ENCODE assay signal across 8 mouse cellular contexts in the genomic region with DNA sequence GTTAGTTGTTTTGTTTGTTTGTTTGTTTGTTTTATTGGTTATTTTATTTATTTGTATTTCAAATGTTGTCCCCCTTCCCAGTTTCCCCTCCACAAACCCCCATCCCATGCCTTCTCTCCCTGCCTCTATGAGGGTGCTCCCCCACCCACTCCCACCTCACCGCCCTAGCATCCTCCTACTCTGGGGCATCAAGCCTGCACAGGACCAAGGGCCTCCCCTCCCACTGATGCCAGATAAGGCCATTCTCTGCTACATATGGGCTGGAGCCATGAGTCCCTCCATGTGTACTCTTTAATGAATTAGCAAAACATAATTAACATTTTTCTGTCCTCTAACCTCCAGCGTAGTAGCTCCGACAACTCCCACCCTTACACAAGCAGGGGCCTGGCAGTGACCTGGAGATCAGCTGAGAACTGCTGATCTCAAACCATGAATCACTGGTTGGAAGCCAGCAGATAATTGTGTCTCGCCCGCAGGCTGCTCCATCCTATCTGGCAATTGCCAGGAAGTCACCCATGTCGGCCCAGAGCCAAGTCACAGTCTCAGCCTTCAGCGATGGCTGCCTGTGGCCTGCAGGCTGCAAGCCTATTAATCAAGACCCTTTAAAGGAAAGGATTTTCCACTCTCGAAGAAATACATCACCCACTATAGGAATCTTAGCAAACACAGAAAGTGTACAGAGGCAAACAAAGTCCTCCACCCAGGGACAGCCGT.
DNase-seq lines count a peak whose midpoint lies in the region; ATAC-seq lines count a peak whose summit lies in the region.

No protein-coding gene starts in this region.

- H3K9ac ChIP-seq in hindbrain, embryonic 14.5 days, result no peak overlapping the region
- no peak overlapping the region for H3K9ac ChIP-seq in hindbrain, embryonic 11.5 days (ENCODE audit: low read depth, low read length)
- no peak overlapping the region for H3K9ac ChIP-seq in intestine, embryonic 16.5 days (ENCODE audit: low read depth, low read length)

- peaks cover 8% of the 10 kb centered on the region for H3K4me1 ChIP-seq in hindbrain, embryonic 14.5 days (replicated peaks; ENCODE audit: control insufficient read depth, insufficient read depth, low read length)
- no peaks in the 10 kb centered on the region for H3K4me1 ChIP-seq in hindbrain, embryonic 11.5 days (replicated peaks; ENCODE audit: control insufficient read depth, insufficient read depth, low read length)
- H3K4me1 ChIP-seq in intestine, embryonic 16.5 days (ENCODE audit: control insufficient read depth, insufficient read depth, low read length), result peaks cover 5% of the 10 kb centered on the region

- no peaks in the 10 kb centered on the region for H3K9me3 ChIP-seq in hindbrain, embryonic 14.5 days (ENCODE audit: control insufficient read depth, low read length)
- H3K9me3 ChIP-seq in hindbrain, embryonic 11.5 days (ENCODE audit: control insufficient read depth, low read length), result no peaks in the 10 kb centered on the region
- H3K9me3 ChIP-seq in intestine, embryonic 16.5 days (ENCODE audit: control insufficient read depth, low read length), result no peaks in the 10 kb centered on the region

- DNase-seq in hindbrain, embryonic 14.5 days (ENCODE audit: low spot score), result peak; percentile 50
- DNase-seq in hindbrain, embryonic 11.5 days (ENCODE audit: low spot score), result no peak
- peak; percentile 89 for DNase-seq in Muller cell, postnatal 12 days (ENCODE audit: inconsistent ontology term)
- DNase-seq in thymus, adult 18-20 months, result no peak
- no peak for DNase-seq in frontal cortex, postnatal 14 days (ENCODE audit: low spot score in 2 of 2)

- 54% methylated on average over 9 of the region's 9 CpGs for WGBS in hindbrain, embryonic 14.5 days
- 87% methylated on average over 9 of the region's 9 CpGs for WGBS in hindbrain, embryonic 11.5 days
- WGBS in intestine, embryonic 16.5 days, result 44% methylated on average over 9 of the region's 9 CpGs

- no peak overlapping the region for H3K4me2 ChIP-seq in hindbrain, embryonic 14.5 days (replicated peaks)
- no peak overlapping the region for H3K4me2 ChIP-seq in hindbrain, embryonic 11.5 days (replicated peaks; ENCODE audit: low read depth, low read length)
- H3K4me2 ChIP-seq in intestine, embryonic 16.5 days (ENCODE audit: low read depth, low read length), result no peak overlapping the region

- H3K36me3 ChIP-seq in hindbrain, embryonic 14.5 days (replicated peaks; ENCODE audit: control insufficient read depth, insufficient read depth), result no peaks in the 10 kb centered on the region
- H3K36me3 ChIP-seq in hindbrain, embryonic 11.5 days (ENCODE audit: control insufficient read depth, insufficient read depth, low read length), result no peaks in the 10 kb centered on the region
- H3K36me3 ChIP-seq in intestine, embryonic 16.5 days (ENCODE audit: control insufficient read depth, insufficient read depth, low read length), result no peaks in the 10 kb centered on the region

- no peak overlapping the region for H3K27ac ChIP-seq in hindbrain, embryonic 14.5 days
- no peak overlapping the region for H3K27ac ChIP-seq in hindbrain, embryonic 11.5 days (ENCODE audit: low read depth, low read length)
- H3K27ac ChIP-seq in intestine, embryonic 16.5 days (ENCODE audit: low read length), result no peak overlapping the region

- H3K4me3 ChIP-seq in hindbrain, embryonic 14.5 days (replicated peaks; ENCODE audit: low read length), result no peak overlapping the region
- no peak overlapping the region for H3K4me3 ChIP-seq in hindbrain, embryonic 11.5 days (ENCODE audit: low read depth, low read length)
- no peak overlapping the region for H3K4me3 ChIP-seq in intestine, embryonic 16.5 days (ENCODE audit: low read length)

- ATAC-seq in hindbrain, embryonic 14.5 days (ENCODE audit: low FRiP score), result peak; percentile 57; the same call in 1 of the 2 replicates
- no peak for ATAC-seq in hindbrain, embryonic 11.5 days (ENCODE audit: low FRiP score)
- ATAC-seq in common myeloid progenitor, adult 5-6 weeks (replicated peaks; ENCODE audit: low read depth, poor library complexity, severe bottlenecking), result peak; percentile 55
- ATAC-seq in intestine, embryonic 16.5 days, result peak; percentile 33; the same call in 1 of the 2 replicates
- ATAC-seq in megakaryocyte, adult 5-6 weeks (ENCODE audit: poor library complexity, severe bottlenecking), result no peak

- no peaks in the 10 kb centered on the region for H3K27me3 ChIP-seq in hindbrain, embryonic 14.5 days (ENCODE audit: control insufficient read depth, insufficient read depth, low read length)
- H3K27me3 ChIP-seq in hindbrain, embryonic 11.5 days (ENCODE audit: control insufficient read depth, insufficient read depth, low read length), result no peaks in the 10 kb centered on the region
- H3K27me3 ChIP-seq in intestine, embryonic 16.5 days (replicated peaks; ENCODE audit: control insufficient read depth, insufficient read depth, low read length), result no peaks in the 10 kb centered on the region

Comparison
In these comparisons a context has a peak if more than half of its experiments do, and no peak if none do; other contexts are left out.
1. ATAC-seq: peak in hindbrain, embryonic 14.5 days (single experiment), common myeloid progenitor, adult 5-6 weeks (single experiment) and intestine, embryonic 16.5 days (single experiment); none in hindbrain, embryonic 11.5 days (single experiment) and megakaryocyte, adult 5-6 weeks (single experiment).
2. DNase-seq: peak in hindbrain, embryonic 14.5 days (single experiment) and Muller cell, postnatal 12 days (single experiment); none in hindbrain, embryonic 11.5 days (single experiment), thymus, adult 18-20 months (0 of 2) and frontal cortex, postnatal 14 days (0 of 2).